Mouse (Mus musculus): ENCODE data around the gene Aplp2. TPM values are rescaled to one million over a fixed set of nuclear protein-coding genes. Genes with fewer than 3 reads are reported as not detected.
"Not testable (repeated sequence)": the region's sequence is repeated elsewhere in the genome, so short reads cannot be mapped to it uniquely, and the experiment has no call there.

Gene Aplp2
- polyA plus RNA-seq, 1 experiment = 102 TPM

- 91% methylated on average over 13 of the region's 13 CpGs for WGBS
- Histone ChIP-seq H3K27ac (ENCODE audit: control insufficient read depth, insufficient read depth, low read depth, low read length, poor library complexity) (no peak overlapping the region), H3K4me1 (ENCODE audit: control insufficient read depth, insufficient read depth, low read length) (peaks cover 2% of the 10 kb centered on the region), H3K4me3 (replicated peaks; ENCODE audit: control insufficient read depth, low read depth, low read length) (no peak overlapping the region)
- no peak for TF ChIP-seq POLR2A (IDR thresholded peaks at IDR 0.05; ENCODE audit: borderline replicate concordance, control insufficient read depth, low read depth, low read length)
- no peak for TF ChIP-seq CTCF (IDR thresholded peaks at IDR 0.05; ENCODE audit: control insufficient read depth, insufficient read depth, low read length)
These were observed 44.3 kb downstream of the Aplp2 start for GRCm38 (mm10) chr9:31167305-31167704.

GRCm38 (mm10) chr9:31165505-31165904 is 46.1 kb downstream of the Aplp2 start:
- H3K4me3 ChIP-seq (replicated peaks; ENCODE audit: control insufficient read depth, low read depth, low read length); H3K27ac ChIP-seq (ENCODE audit: control insufficient read depth, insufficient read depth, low read depth, low read length, poor library complexity); H3K4me1 ChIP-seq (ENCODE audit: control insufficient read depth, insufficient read depth, low read length): not testable (repeated sequence)
- 90% methylated on average over 3 of the region's 3 CpGs for WGBS

GRCm38 (mm10) chr9:31163327-31163726 is 48.3 kb downstream of the Aplp2 start:
- no peak for TF ChIP-seq CTCF (IDR thresholded peaks at IDR 0.05; ENCODE audit: control insufficient read depth, insufficient read depth, low read length)
- TF ChIP-seq POLR2A (IDR thresholded peaks at IDR 0.05; ENCODE audit: borderline replicate concordance, control insufficient read depth, low read depth, low read length) = no peak
- H3K4me3 ChIP-seq (replicated peaks; ENCODE audit: control insufficient read depth, low read depth, low read length) = no peak overlapping the region
- 0 out of 2 replicates have a peak overlapping the region, but pooled peaks have one; percentile 31 for H3K27ac ChIP-seq (ENCODE audit: control insufficient read depth, insufficient read depth, low read depth, low read length, poor library complexity)
- 14% methylated on average over 1 of the region's 1 CpGs for WGBS
- H3K4me1 ChIP-seq (ENCODE audit: control insufficient read depth, insufficient read depth, low read length) = peaks cover 2% of the 10 kb centered on the region

DNA sequence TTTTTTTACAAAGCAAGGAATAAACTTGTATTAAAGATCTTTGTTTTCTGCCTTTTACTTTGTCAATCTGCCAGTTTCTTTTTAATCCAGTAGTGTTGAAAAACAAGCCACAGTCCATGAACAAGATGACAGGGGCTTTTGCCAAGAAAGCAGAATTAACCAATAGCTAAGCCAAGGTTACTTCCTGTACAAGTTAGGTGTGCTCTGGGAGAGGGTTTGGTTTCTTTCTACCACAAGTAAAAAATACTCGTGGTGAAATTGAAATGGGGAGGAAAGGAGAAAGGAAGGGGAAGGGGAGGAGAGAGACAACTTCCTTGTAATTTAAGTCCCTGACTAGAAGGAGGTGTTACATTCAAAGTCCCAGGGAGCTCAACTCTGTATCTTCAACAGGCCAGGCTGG is 48.7 kb downstream of the Aplp2 start:
- WGBS = 5% methylated on average over 1 of the region's 1 CpGs
- 0 out of 2 replicates have a peak overlapping the region, but pooled peaks have one; percentile 31 for H3K27ac ChIP-seq (ENCODE audit: control insufficient read depth, insufficient read depth, low read depth, low read length, poor library complexity)
- H3K4me1 ChIP-seq (ENCODE audit: control insufficient read depth, insufficient read depth, low read length) = peaks cover 2% of the 10 kb centered on the region
- no peak overlapping the region for H3K4me3 ChIP-seq (replicated peaks; ENCODE audit: control insufficient read depth, low read depth, low read length)
- TF ChIP-seq CTCF (IDR thresholded peaks at IDR 0.05; ENCODE audit: control insufficient read depth, insufficient read depth, low read length) = no peak
- TF ChIP-seq POLR2A (IDR thresholded peaks at IDR 0.05; ENCODE audit: borderline replicate concordance, control insufficient read depth, low read depth, low read length) = no peak

DNA sequence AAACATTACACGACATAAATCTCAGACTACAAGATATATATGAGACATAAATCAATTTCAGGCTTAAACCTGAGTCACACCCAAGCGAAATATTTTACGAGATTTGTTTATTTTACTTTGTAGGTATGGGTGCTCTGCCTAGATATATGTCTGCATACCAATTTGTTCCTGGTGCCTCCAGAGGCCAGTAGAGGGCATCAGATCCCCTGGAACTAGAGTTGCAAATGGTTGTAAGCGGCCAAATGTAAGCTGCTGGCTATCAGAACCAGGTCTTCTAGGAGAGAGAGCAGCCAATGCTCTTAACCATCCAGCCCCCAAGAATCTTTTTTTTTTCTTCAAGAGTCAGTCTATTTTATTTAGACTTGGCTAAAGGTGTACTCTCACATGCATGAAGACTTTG is 51.7 kb downstream of the Aplp2 start:
- Histone ChIP-seq H3K4me3 (replicated peaks; ENCODE audit: control insufficient read depth, low read depth, low read length) (no peak overlapping the region), H3K27ac (ENCODE audit: control insufficient read depth, insufficient read depth, low read depth, low read length, poor library complexity) (no peak overlapping the region), H3K4me1 (ENCODE audit: control insufficient read depth, insufficient read depth, low read length) (peaks cover 2% of the 10 kb centered on the region)
- 88% methylated on average over 4 of the region's 4 CpGs for WGBS
- TF ChIP-seq CTCF (IDR thresholded peaks at IDR 0.05; ENCODE audit: control insufficient read depth, insufficient read depth, low read length) (0 out of 2 replicates have a peak, but pooled peaks have one; percentile 21), POLR2A (IDR thresholded peaks at IDR 0.05; ENCODE audit: borderline replicate concordance, control insufficient read depth, low read depth, low read length) (no peak)

DNA sequence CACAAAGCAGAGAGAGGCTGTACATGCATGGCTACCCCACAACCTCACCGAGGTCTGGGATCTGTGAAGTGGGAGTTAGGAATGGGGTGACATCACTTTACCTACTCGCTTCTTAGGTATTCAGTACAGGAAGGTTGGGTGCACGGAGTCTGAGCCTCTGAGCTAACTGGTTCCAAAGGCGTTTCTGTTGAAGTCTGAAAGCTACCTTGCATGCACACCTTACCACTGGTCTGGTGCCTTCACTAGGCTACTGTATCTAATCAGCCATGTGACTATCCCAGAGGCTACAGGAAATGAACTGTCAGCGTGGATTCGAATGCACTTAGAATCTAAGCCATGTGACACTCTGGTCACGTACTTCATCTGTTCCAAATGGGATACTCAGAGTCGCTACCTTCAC is 55.0 kb downstream of the Aplp2 start:
- Histone ChIP-seq H3K27ac (ENCODE audit: control insufficient read depth, insufficient read depth, low read depth, low read length, poor library complexity) (no peak overlapping the region), H3K4me3 (replicated peaks; ENCODE audit: control insufficient read depth, low read depth, low read length) (no peak overlapping the region), H3K4me1 (ENCODE audit: control insufficient read depth, insufficient read depth, low read length) (no peaks in the 10 kb centered on the region; the same call in 1 of the 2 replicates)
- WGBS = 85% methylated on average over 8 of the region's 8 CpGs
- TF ChIP-seq POLR2A (IDR thresholded peaks at IDR 0.05; ENCODE audit: borderline replicate concordance, control insufficient read depth, low read depth, low read length) = no peak

- TF ChIP-seq CTCF (IDR thresholded peaks at IDR 0.05; ENCODE audit: control insufficient read depth, insufficient read depth, low read length) = no peak
- Histone ChIP-seq H3K27ac (ENCODE audit: control insufficient read depth, insufficient read depth, low read depth, low read length, poor library complexity) (no peak overlapping the region), H3K4me1 (ENCODE audit: control insufficient read depth, insufficient read depth, low read length) (no peaks in the 10 kb centered on the region), H3K4me3 (replicated peaks; ENCODE audit: control insufficient read depth, low read depth, low read length) (no peak overlapping the region)
- WGBS = 70% methylated on average over 2 of the region's 2 CpGs
These were observed 60.6 kb downstream of the Aplp2 start for GRCm38 (mm10) chr9:31151050-31151449.

DNA sequence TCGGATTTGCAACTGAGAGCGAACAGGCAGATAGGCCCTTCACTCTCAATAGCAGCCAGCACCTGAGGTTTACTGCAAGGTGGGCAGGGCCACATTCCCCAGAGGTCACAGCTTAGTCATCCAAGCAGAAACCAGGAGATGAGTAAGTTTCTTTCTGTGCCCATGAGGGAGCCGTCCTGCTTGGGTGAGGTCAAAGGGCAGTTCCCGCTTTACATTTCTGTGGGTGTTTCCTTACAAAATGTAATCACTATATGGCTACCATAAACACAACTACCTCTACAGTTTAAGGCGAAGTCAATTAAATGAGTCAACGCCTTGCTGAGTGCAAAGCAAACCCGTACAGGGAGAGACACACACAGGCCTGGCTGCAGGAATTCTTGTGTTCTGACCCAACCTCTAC is 63.5 kb downstream of the Aplp2 start:
- H3K27ac ChIP-seq (ENCODE audit: control insufficient read depth, insufficient read depth, low read depth, low read length, poor library complexity) = no peak overlapping the region
- 91% methylated on average over 7 of the region's 7 CpGs for WGBS
- no peak for TF ChIP-seq POLR2A (IDR thresholded peaks at IDR 0.05; ENCODE audit: borderline replicate concordance, control insufficient read depth, low read depth, low read length)
- no peak for TF ChIP-seq CTCF (IDR thresholded peaks at IDR 0.05; ENCODE audit: control insufficient read depth, insufficient read depth, low read length)

GRCm38 (mm10) chr9:31145272-31145925 is 66.2 kb downstream of the Aplp2 start:
- Histone ChIP-seq H3K4me1 (ENCODE audit: control insufficient read depth, insufficient read depth, low read length) (no peaks in the 10 kb centered on the region; the same call in 1 of the 2 replicates), H3K4me3 (replicated peaks; ENCODE audit: control insufficient read depth, low read depth, low read length) (no peak overlapping the region), H3K27ac (ENCODE audit: control insufficient read depth, insufficient read depth, low read depth, low read length, poor library complexity) (no peak overlapping the region)
- WGBS = 32% methylated on average over 7 of the region's 7 CpGs
- TF ChIP-seq POLR2A (IDR thresholded peaks at IDR 0.05; ENCODE audit: borderline replicate concordance, control insufficient read depth, low read depth, low read length) (no peak), CTCF (IDR thresholded peaks at IDR 0.05; ENCODE audit: control insufficient read depth, insufficient read depth, low read length) (no peak)

More for the DNA sequence above, 63.5 kb downstream of the Aplp2 start:
- no peaks in the 10 kb centered on the region; the same call in 1 of the 2 replicates for H3K4me1 ChIP-seq (ENCODE audit: control insufficient read depth, insufficient read depth, low read length)
- H3K4me3 ChIP-seq (replicated peaks; ENCODE audit: control insufficient read depth, low read depth, low read length) = no peak overlapping the region
